Mouse (Mus musculus): Measurements from ENCODE around the gene Vwa3b. TPM values are rescaled to one million over a fixed set of nuclear protein-coding genes. Genes with fewer than 3 reads are reported as not detected.
"Not testable (repeated sequence)": the region's sequence is repeated elsewhere in the genome, so short reads cannot be mapped to it uniquely, and the experiment has no call there.

Vwa3b gene
- total RNA-seq, 1 experiment, result 17.5 TPM

DNA sequence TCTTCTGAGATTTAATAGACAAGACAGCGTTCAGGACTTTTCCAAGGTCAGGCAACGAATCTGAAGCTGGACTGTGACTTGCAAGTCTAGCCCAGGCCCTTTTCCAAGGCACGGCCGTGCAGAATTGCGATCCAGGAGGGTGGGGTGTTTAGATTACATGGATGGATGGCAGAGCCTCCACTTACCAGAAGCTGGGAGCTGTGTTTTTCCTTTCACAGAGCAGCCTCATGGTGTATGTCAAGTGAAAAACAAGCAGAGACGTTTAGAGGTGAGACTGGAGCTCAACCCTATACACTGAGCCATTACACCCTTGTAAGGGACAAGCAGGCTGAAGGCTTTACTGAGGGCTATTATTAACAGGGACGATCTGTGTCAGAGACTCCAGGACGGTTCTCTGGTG lies 21.9 kb upstream of the Vwa3b start:
- in situ Hi-C loops (cut with MboI; ENCODE audit: low sequenced_read_pairs in 2 of 2, unreplicated experiment in 2 of 2), result no loop called here
- Histone ChIP-seq H3K9me3 (ENCODE audit: control insufficient read depth, insufficient read depth, low read depth, low read length) (no peaks in the 10 kb centered on the region), H3K9ac (ENCODE audit: insufficient read depth, low read depth, low read length, poor library complexity, severe bottlenecking) (no peak overlapping the region), H3K4me3 (ENCODE audit: insufficient read depth in 1 of 2, low read depth in 1 of 2, low read length in 2 of 2, poor library complexity in 1 of 2, severe bottlenecking in 1 of 2) (no peak overlapping the region), H3K4me1 (ENCODE audit: control insufficient read depth in 2 of 2, insufficient read depth in 2 of 2, low read length in 2 of 2, poor library complexity in 1 of 2) (peaks cover 4 to 6% of the 10 kb centered on the region in 2 experiments; a peak in 3 of 4 replicates), H3K36me3 (ENCODE audit: control insufficient read depth, insufficient read depth, low read length, poor library complexity, severe bottlenecking) (no peaks in the 10 kb centered on the region), H3K27ac (ENCODE audit: insufficient read depth, low read depth, low read length, poor library complexity, severe bottlenecking) (no peak overlapping the region)
- DNase-seq (ENCODE audit: low read depth, low spot score), result no peak
- TF ChIP-seq CHD2 (IDR thresholded peaks at IDR 0.05; ENCODE audit: low read depth, low read length) (no peak), ZNF384 (IDR thresholded peaks at IDR 0.05; ENCODE audit: low read depth, low read length) (no peak), MAFK (IDR thresholded peaks at IDR 0.05; ENCODE audit: insufficient read depth, low read depth, low read length) (no peak), ZC3H11A (IDR thresholded peaks at IDR 0.05; ENCODE audit: borderline replicate concordance, low read depth, low read length) (no peak), HCFC1 (IDR thresholded peaks at IDR 0.05; ENCODE audit: borderline replicate concordance, insufficient read depth, low read length) (no peak)

DNA sequence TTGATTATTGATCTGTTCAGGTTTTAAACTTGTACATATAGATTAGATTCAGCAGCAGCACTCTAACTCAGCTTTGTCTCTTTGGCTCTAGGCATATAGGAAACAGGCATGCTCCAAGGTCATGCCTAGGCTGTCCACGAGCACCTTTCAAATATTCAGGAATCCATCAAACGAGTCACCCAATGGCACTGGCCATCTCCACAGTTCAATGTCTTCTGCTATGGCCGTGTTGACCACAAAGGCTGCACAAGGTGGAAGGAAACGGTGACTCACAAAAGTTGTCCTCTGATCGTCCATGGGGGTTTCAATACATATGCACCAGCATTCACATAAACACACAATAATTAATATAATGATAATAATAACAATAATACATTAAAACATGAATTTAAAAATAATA lies 21.4 kb upstream of the Vwa3b start:
- Histone ChIP-seq H3K9ac (ENCODE audit: insufficient read depth, low read depth, low read length, poor library complexity, severe bottlenecking) (no peak overlapping the region), H3K9me3 (ENCODE audit: control insufficient read depth, insufficient read depth, low read depth, low read length) (no peaks in the 10 kb centered on the region), H3K36me3 (ENCODE audit: control insufficient read depth, insufficient read depth, low read length, poor library complexity, severe bottlenecking) (no peaks in the 10 kb centered on the region), H3K4me3 (ENCODE audit: insufficient read depth in 1 of 2, low read depth in 1 of 2, low read length in 2 of 2, poor library complexity in 1 of 2, severe bottlenecking in 1 of 2) (no peak overlapping the region), H3K4me1 (ENCODE audit: control insufficient read depth in 2 of 2, insufficient read depth in 2 of 2, low read length in 2 of 2, poor library complexity in 1 of 2) (peaks cover 6 to 9% of the 10 kb centered on the region in 2 experiments; a peak in 3 of 4 replicates), H3K27ac (ENCODE audit: insufficient read depth, low read depth, low read length, poor library complexity, severe bottlenecking) (no peak overlapping the region)
- DNase-seq (ENCODE audit: low read depth, low spot score), result no peak
- in situ Hi-C loops (cut with MboI; ENCODE audit: low sequenced_read_pairs in 2 of 2, unreplicated experiment in 2 of 2), result no loop called here
- no peak for TF ChIP-seq CHD2 (IDR thresholded peaks at IDR 0.05; ENCODE audit: low read depth, low read length)
- TF ChIP-seq ZC3H11A (IDR thresholded peaks at IDR 0.05; ENCODE audit: borderline replicate concordance, low read depth, low read length), result no peak

DNA sequence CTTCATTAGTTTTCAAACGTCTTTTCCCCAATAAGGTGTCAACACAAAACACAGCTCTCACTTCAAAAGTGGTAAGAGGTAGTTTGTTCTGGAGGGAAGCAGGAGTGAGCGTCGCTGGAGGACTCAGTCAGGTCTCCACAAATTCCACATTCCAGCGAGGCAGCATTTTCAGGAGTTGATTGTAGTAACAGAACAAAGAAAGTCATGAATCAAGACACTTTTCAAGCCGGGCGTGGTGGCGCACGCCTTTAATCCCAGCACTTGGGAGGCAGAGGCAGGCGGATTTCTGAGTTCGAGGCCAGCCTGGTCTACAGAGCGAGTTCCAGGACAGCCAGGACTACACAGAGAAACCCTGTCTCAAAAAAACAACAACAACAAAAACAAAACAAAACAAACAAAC lies 19.9 kb upstream of the Vwa3b start:
- H3K9ac ChIP-seq (ENCODE audit: insufficient read depth, low read depth, low read length, poor library complexity, severe bottlenecking); H3K36me3 ChIP-seq (ENCODE audit: control insufficient read depth, insufficient read depth, low read length, poor library complexity, severe bottlenecking); H3K9me3 ChIP-seq (ENCODE audit: control insufficient read depth, insufficient read depth, low read depth, low read length); H3K4me3 ChIP-seq (ENCODE audit: insufficient read depth in 1 of 2, low read depth in 1 of 2, low read length in 2 of 2, poor library complexity in 1 of 2, severe bottlenecking in 1 of 2); DNase-seq (ENCODE audit: low read depth, low spot score); in situ Hi-C loops (cut with MboI; ENCODE audit: low sequenced_read_pairs in 2 of 2, unreplicated experiment in 2 of 2); H3K27ac ChIP-seq (ENCODE audit: insufficient read depth, low read depth, low read length, poor library complexity, severe bottlenecking); H3K4me1 ChIP-seq (ENCODE audit: control insufficient read depth in 2 of 2, insufficient read depth in 2 of 2, low read length in 2 of 2, poor library complexity in 1 of 2): not testable (repeated sequence)

DNA sequence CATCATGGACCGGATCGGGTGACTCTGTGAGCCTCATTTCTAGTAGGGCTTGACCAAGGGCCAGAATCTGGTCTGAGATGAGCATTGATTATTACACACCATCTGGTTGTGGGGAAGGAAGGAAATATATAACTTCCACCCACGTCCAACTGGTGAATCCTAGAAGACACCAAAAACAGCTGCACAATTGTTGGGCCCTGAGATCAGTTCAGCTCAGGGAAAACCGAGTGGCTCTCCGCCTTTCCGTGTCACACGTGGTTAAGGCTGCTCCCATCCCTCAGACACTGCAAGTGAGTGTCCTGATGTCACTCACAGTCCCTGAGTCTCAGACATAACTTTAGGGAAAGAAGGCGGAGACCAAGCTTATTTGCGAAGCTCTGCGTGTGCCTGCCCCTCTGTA lies 16.5 kb upstream of the Vwa3b start:
- Histone ChIP-seq H3K9me3 (ENCODE audit: control insufficient read depth, insufficient read depth, low read depth, low read length) (no peaks in the 10 kb centered on the region), H3K4me1 (ENCODE audit: control insufficient read depth in 2 of 2, insufficient read depth in 2 of 2, low read length in 2 of 2, poor library complexity in 1 of 2) (peaks cover 2 to 6% of the 10 kb centered on the region in 2 experiments; a peak in 2 of 4 replicates), H3K9ac (ENCODE audit: insufficient read depth, low read depth, low read length, poor library complexity, severe bottlenecking) (peak overlapping the region; percentile 61), H3K27ac (ENCODE audit: insufficient read depth, low read depth, low read length, poor library complexity, severe bottlenecking) (no peak overlapping the region), H3K4me3 (ENCODE audit: insufficient read depth in 1 of 2, low read depth in 1 of 2, low read length in 2 of 2, poor library complexity in 1 of 2, severe bottlenecking in 1 of 2) (peak overlapping the region; percentile 32 to 43; a peak in 2 of 4 replicates), H3K36me3 (ENCODE audit: control insufficient read depth, insufficient read depth, low read length, poor library complexity, severe bottlenecking) (no peaks in the 10 kb centered on the region)
- no peak for DNase-seq (ENCODE audit: low read depth, low spot score)
- TF ChIP-seq ZC3H11A (IDR thresholded peaks at IDR 0.05; ENCODE audit: borderline replicate concordance, low read depth, low read length) (no peak), HCFC1 (IDR thresholded peaks at IDR 0.05; ENCODE audit: borderline replicate concordance, insufficient read depth, low read length) (no peak), ZNF384 (IDR thresholded peaks at IDR 0.05; ENCODE audit: low read depth, low read length) (no peak), CHD2 (IDR thresholded peaks at IDR 0.05; ENCODE audit: low read depth, low read length) (no peak)
- in situ Hi-C loops (cut with MboI; ENCODE audit: low sequenced_read_pairs in 2 of 2, unreplicated experiment in 2 of 2), result no loop called here

DNA sequence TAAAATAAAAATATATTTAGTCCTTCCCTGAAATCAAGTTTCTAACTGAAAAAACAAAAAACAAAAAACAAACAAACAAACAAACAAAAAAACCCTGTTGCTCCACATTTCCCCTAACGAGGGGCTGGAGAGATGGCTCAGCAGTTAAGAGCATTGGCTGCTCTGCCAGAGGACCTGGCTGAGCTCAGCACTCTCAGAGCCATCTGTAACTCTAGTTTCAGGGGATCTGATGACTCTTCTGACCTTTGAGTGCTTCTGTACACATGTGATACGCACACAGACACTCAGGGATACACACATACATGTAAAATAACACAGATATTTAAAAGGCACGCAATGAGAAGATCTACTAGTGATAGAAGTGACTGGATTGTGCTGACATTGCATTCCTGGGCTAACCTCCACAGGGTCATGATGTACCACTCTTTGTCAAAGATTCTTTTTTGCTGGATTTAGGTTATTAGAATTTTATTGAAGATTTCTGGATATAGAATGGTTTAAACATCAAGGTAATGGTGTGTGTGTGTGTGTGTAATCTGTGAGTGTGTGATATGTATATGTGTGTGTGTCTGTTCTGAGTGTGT lies 14.7 kb upstream of the Vwa3b start:
- H3K4me3 ChIP-seq (ENCODE audit: insufficient read depth in 1 of 2, low read depth in 1 of 2, low read length in 2 of 2, poor library complexity in 1 of 2, severe bottlenecking in 1 of 2), result no peak overlapping the region
- no peak overlapping the region for H3K27ac ChIP-seq (ENCODE audit: insufficient read depth, low read depth, low read length, poor library complexity, severe bottlenecking)
- in situ Hi-C loops (cut with MboI; ENCODE audit: low sequenced_read_pairs in 2 of 2, unreplicated experiment in 2 of 2), result no loop called here
- TF ChIP-seq CHD2 (IDR thresholded peaks at IDR 0.05; ENCODE audit: low read depth, low read length) (no peak), MAFK (IDR thresholded peaks at IDR 0.05; ENCODE audit: insufficient read depth, low read depth, low read length) (peak; percentile 81)
- H3K9ac ChIP-seq (ENCODE audit: insufficient read depth, low read depth, low read length, poor library complexity, severe bottlenecking), result no peak overlapping the region
- H3K36me3 ChIP-seq (ENCODE audit: control insufficient read depth, insufficient read depth, low read length, poor library complexity, severe bottlenecking), result no peaks in the 10 kb centered on the region
- peaks cover 2 to 6% of the 10 kb centered on the region in 2 experiments; a peak in 2 of 4 replicates for H3K4me1 ChIP-seq (ENCODE audit: control insufficient read depth in 2 of 2, insufficient read depth in 2 of 2, low read length in 2 of 2, poor library complexity in 1 of 2)
- DNase-seq (ENCODE audit: low read depth, low spot score), result no peak
- H3K9me3 ChIP-seq (ENCODE audit: control insufficient read depth, insufficient read depth, low read depth, low read length), result no peaks in the 10 kb centered on the region

All from ES-E14 (cell line).